Mouse (Mus musculus): ENCODE results near the gene Stap1. TPM values are rescaled to one million over a fixed set of nuclear protein-coding genes. Genes with fewer than 3 reads are reported as not detected.

Stap1 gene
- total and polyA plus RNA-seq, 3 experiments, result 9.8 to 18.1 (median 14.4) TPM

GRCm38 (mm10) chr5:86029820-86030219, 41.7 kb upstream of the Stap1 start:
- no peaks in the 10 kb centered on the region for H3K4me1 ChIP-seq (ENCODE audit: control insufficient read depth in 1 of 2, insufficient read depth in 2 of 2)
- TF ChIP-seq TBP (conservative IDR thresholded peaks at IDR 0.05; ENCODE audit: low read depth, low read length), result no peak
- no peak for TF ChIP-seq CTCF (conservative IDR thresholded peaks at IDR 0.05 in 1 of 2, IDR thresholded peaks at IDR 0.05 in 1 of 2; ENCODE audit: low read depth in 2 of 2, low read length in 2 of 2)
- TF ChIP-seq ZC3H11A (IDR thresholded peaks at IDR 0.05; ENCODE audit: low read depth, low read length), result no peak
- TF ChIP-seq JUN (IDR thresholded peaks at IDR 0.05; ENCODE audit: insufficient read depth, low read depth, low read length), result no peak
- TF ChIP-seq SIN3A (IDR thresholded peaks at IDR 0.05; ENCODE audit: low read length), result no peak
- TF ChIP-seq NELFE (IDR thresholded peaks at IDR 0.05; ENCODE audit: low read depth, low read length), result no peak
- TF ChIP-seq PAX5 (IDR thresholded peaks at IDR 0.05; ENCODE audit: low read length), result no peak
- TF ChIP-seq CHD2 (IDR thresholded peaks at IDR 0.05; ENCODE audit: low read length), result no peak
- no peak for TF ChIP-seq MXI1 (IDR thresholded peaks at IDR 0.05; ENCODE audit: low read depth, low read length)
- no peak for TF ChIP-seq RCOR1 (conservative IDR thresholded peaks at IDR 0.05; ENCODE audit: low read depth, low read length)
- no peak for TF ChIP-seq RAD21 (IDR thresholded peaks at IDR 0.05; ENCODE audit: low read depth, low read length)
- TF ChIP-seq POLR2AphosphoS2 (IDR thresholded peaks at IDR 0.05; ENCODE audit: low read depth, low read length), result no peak
- TF ChIP-seq UBTF (IDR thresholded peaks at IDR 0.05; ENCODE audit: low read depth, low read length), result no peak
- no peak for TF ChIP-seq BHLHE40 (IDR thresholded peaks at IDR 0.05; ENCODE audit: low read depth, low read length)
- TF ChIP-seq ZMIZ1 (IDR thresholded peaks at IDR 0.05; ENCODE audit: low read depth, low read length), result no peak
- H3K4me2 ChIP-seq (ENCODE audit: insufficient read depth, low read depth, poor library complexity, severe bottlenecking), result no peak overlapping the region
- H3K9me3 ChIP-seq (replicated peaks; ENCODE audit: low read length), result no peaks in the 10 kb centered on the region
- H3K36me3 ChIP-seq (replicated peaks in 1 of 2; ENCODE audit: control insufficient read depth in 1 of 2, insufficient read depth in 1 of 2, low read length in 1 of 2), result peaks cover 27 to 61% of the 10 kb centered on the region in 2 experiments
- no peak overlapping the region for H3K27ac ChIP-seq (ENCODE audit: insufficient read depth, low read depth)
- no peak overlapping the region for H3K9ac ChIP-seq (ENCODE audit: insufficient read depth, low read depth)
- no peak overlapping the region for H3K4me3 ChIP-seq (replicated peaks in 1 of 3; ENCODE audit: low read depth in 2 of 3, low read length in 2 of 3, poor library complexity in 1 of 3)
- dilution Hi-C loops (cut with MboI; ENCODE audit: extremely low pct_ligation_motif_present, extremely low pct_unique_long_range_greater_than_20kb, low sequenced_read_pairs), result no loop called here
- H3K27me3 ChIP-seq (replicated peaks), result no peaks in the 10 kb centered on the region
- H3K79me2 ChIP-seq (replicated peaks; ENCODE audit: control insufficient read depth, extremely low read depth, insufficient read depth, poor library complexity, severe bottlenecking), result no peaks in the 10 kb centered on the region
- in situ Hi-C loops (cut with MboI; ENCODE audit: low pct_ligation_motif_present, low pct_unique_long_range_greater_than_20kb, low sequenced_read_pairs), result no loop called here
- no peak for DNase-seq (ENCODE audit: extremely low read depth)

GRCm38 (mm10) chr5:86063501-86063900, 8.0 kb upstream of the Stap1 start:
- H3K79me2 ChIP-seq (replicated peaks; ENCODE audit: control insufficient read depth, extremely low read depth, insufficient read depth, poor library complexity, severe bottlenecking), result peaks cover 23% of the 10 kb centered on the region
- H3K27me3 ChIP-seq (replicated peaks), result no peaks in the 10 kb centered on the region
- peak overlapping the region; percentile 86 for H3K4me2 ChIP-seq (ENCODE audit: insufficient read depth, low read depth, poor library complexity, severe bottlenecking)
- peak overlapping the region; percentile 62 for H3K9ac ChIP-seq (ENCODE audit: insufficient read depth, low read depth)
- no peak overlapping the region for H3K27ac ChIP-seq (ENCODE audit: insufficient read depth, low read depth)
- H3K4me1 ChIP-seq (ENCODE audit: control insufficient read depth in 1 of 2, insufficient read depth in 2 of 2), result peaks cover 4 to 20% of the 10 kb centered on the region in 2 experiments; a peak in 3 of 4 replicates
- no peak for TF ChIP-seq POLR2A (IDR thresholded peaks at IDR 0.05; ENCODE audit: low read depth, low read length)
- TF ChIP-seq PAX5 (IDR thresholded peaks at IDR 0.05; ENCODE audit: low read length), result no peak
- no peak for TF ChIP-seq SMC3 (IDR thresholded peaks at IDR 0.05; ENCODE audit: low read depth, low read length)
- no peak for TF ChIP-seq ELF1 (IDR thresholded peaks at IDR 0.05; ENCODE audit: low read depth, low read length)
- no peak for TF ChIP-seq USF2 (conservative IDR thresholded peaks at IDR 0.05; ENCODE audit: low read depth, low read length)
- no peak for TF ChIP-seq TBP (conservative IDR thresholded peaks at IDR 0.05; ENCODE audit: low read depth, low read length)
- TF ChIP-seq RCOR1 (conservative IDR thresholded peaks at IDR 0.05; ENCODE audit: low read depth, low read length), result no peak
- TF ChIP-seq ZMIZ1 (IDR thresholded peaks at IDR 0.05; ENCODE audit: low read depth, low read length), result no peak
- no peak for TF ChIP-seq TCF12 (IDR thresholded peaks at IDR 0.05; ENCODE audit: low read depth, low read length)
- no peak for TF ChIP-seq MAZ (IDR thresholded peaks at IDR 0.05; ENCODE audit: low read depth, low read length)
- no peak for TF ChIP-seq CHD2 (IDR thresholded peaks at IDR 0.05; ENCODE audit: low read length)
- TF ChIP-seq IRF4 (IDR thresholded peaks at IDR 0.05; ENCODE audit: low read depth, low read length), result no peak
- dilution Hi-C loops (cut with MboI; ENCODE audit: extremely low pct_ligation_motif_present, extremely low pct_unique_long_range_greater_than_20kb, low sequenced_read_pairs), result no loop called here
- H3K36me3 ChIP-seq (replicated peaks in 1 of 2; ENCODE audit: control insufficient read depth in 1 of 2, insufficient read depth in 1 of 2, low read length in 1 of 2), result peaks cover 0 to 8% of the 10 kb centered on the region in 2 experiments
- peak overlapping the region in 1 of 3 experiments; percentile 8 for H3K4me3 ChIP-seq (replicated peaks in 1 of 3; ENCODE audit: low read depth in 2 of 3, low read length in 2 of 3, poor library complexity in 1 of 3)
- H3K9me3 ChIP-seq (replicated peaks; ENCODE audit: low read length), result no peaks in the 10 kb centered on the region
- in situ Hi-C loops (cut with MboI; ENCODE audit: low pct_ligation_motif_present, low pct_unique_long_range_greater_than_20kb, low sequenced_read_pairs), result no loop called here
- no peak for DNase-seq (ENCODE audit: extremely low read depth)
